Mouse (Mus musculus): ENCODE measurements at regions not wholly inside any gene's neighbourhood (a gene's known extent, or its start where the extent isn't known, plus 50 kb on each side); places are given as distances from the start of the nearest gene placed in this dataset.
"Not testable (repeated sequence)": the region's sequence is repeated elsewhere in the genome, so short reads cannot be mapped to it uniquely, and the experiment has no call there.

- 72% methylated on average over 20 of the region's 20 CpGs for WGBS
- no peak overlapping the region for H3K27ac ChIP-seq (ENCODE audit: low read depth, low read length)
- no peaks in the 10 kb centered on the region for H3K27me3 ChIP-seq (ENCODE audit: insufficient read depth, low read length)
- no peaks in the 10 kb centered on the region for H3K4me1 ChIP-seq (ENCODE audit: insufficient read depth)
- H3K4me2 ChIP-seq (ENCODE audit: low read depth): no peak overlapping the region
- H3K9me3 ChIP-seq (ENCODE audit: low read length): no peaks in the 10 kb centered on the region
- TF ChIP-seq CTCF (IDR thresholded peaks at IDR 0.05; ENCODE audit: low read depth): no peak
- DNase-seq: no peak
- H3K9ac ChIP-seq: no peak overlapping the region
- ATAC-seq: no peak
- no peaks in the 10 kb centered on the region for H3K36me3 ChIP-seq (ENCODE audit: insufficient read depth)
- H3K4me3 ChIP-seq (ENCODE audit: low read depth, low read length): no peak overlapping the region
Observed at GRCm38 (mm10) chr6:144902267-144902995, 120.7 kb upstream of the Sox5 start.

DNA sequence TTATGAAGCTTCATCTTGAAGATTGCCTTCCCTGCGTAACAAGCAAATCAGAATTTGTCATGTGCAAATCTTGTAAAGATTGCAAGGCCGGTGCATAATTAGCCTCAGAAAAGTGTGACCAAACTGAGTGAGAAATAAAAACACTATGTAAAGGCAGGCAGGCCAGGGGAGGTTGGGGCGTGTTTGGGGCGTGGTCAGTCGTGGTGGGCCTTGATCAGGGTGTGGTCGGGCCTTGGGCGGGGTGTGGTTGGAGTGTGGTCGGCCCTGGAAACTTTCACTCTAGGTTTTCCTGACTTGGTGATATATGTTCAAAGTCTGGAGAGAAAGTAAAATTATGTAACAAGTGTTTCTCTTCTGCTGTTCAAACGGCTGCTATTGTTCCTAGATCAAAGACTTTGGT, 120.0 kb upstream of the Sox5 start:
- Histone ChIP-seq H3K4me3 (ENCODE audit: low read depth, low read length) (no peak overlapping the region), H3K27me3 (ENCODE audit: insufficient read depth, low read length) (no peaks in the 10 kb centered on the region), H3K27ac (ENCODE audit: low read depth, low read length) (no peak overlapping the region), H3K4me1 (ENCODE audit: insufficient read depth) (no peaks in the 10 kb centered on the region), H3K4me2 (ENCODE audit: low read depth) (no peak overlapping the region), H3K36me3 (ENCODE audit: insufficient read depth) (no peaks in the 10 kb centered on the region), H3K9ac (no peak overlapping the region), H3K9me3 (ENCODE audit: low read length) (no peaks in the 10 kb centered on the region)
- no peak for TF ChIP-seq CTCF (IDR thresholded peaks at IDR 0.05; ENCODE audit: low read depth)
- WGBS: 70% methylated on average over 9 of the region's 9 CpGs
- no peak for ATAC-seq
- no peak for DNase-seq

- H3K9me3 ChIP-seq (ENCODE audit: low read length); H3K9ac ChIP-seq; H3K4me3 ChIP-seq (ENCODE audit: low read depth, low read length); H3K4me2 ChIP-seq (ENCODE audit: low read depth); H3K36me3 ChIP-seq (ENCODE audit: insufficient read depth); H3K27me3 ChIP-seq (ENCODE audit: insufficient read depth, low read length); H3K27ac ChIP-seq (ENCODE audit: low read depth, low read length); DNase-seq; ATAC-seq; H3K4me1 ChIP-seq (ENCODE audit: insufficient read depth): not testable (repeated sequence)
- WGBS: 92% methylated on average over 7 of the region's 7 CpGs
Observed at GRCm38 (mm10) chr6:144900858-144901257, 119.1 kb upstream of the Sox5 start.

GRCm38 (mm10) chr6:144897526-144897925, 115.7 kb upstream of the Sox5 start:
- H3K4me3 ChIP-seq (ENCODE audit: low read depth, low read length): no peak overlapping the region
- no peak for TF ChIP-seq CTCF (IDR thresholded peaks at IDR 0.05; ENCODE audit: low read depth)
- no peak for ATAC-seq
- 85% methylated on average over 3 of the region's 3 CpGs for WGBS
- no peaks in the 10 kb centered on the region for H3K27me3 ChIP-seq (ENCODE audit: insufficient read depth, low read length)
- no peak overlapping the region for H3K4me2 ChIP-seq (ENCODE audit: low read depth)
- no peaks in the 10 kb centered on the region for H3K36me3 ChIP-seq (ENCODE audit: insufficient read depth)
- no peaks in the 10 kb centered on the region for H3K4me1 ChIP-seq (ENCODE audit: insufficient read depth)
- no peak overlapping the region for H3K27ac ChIP-seq (ENCODE audit: low read depth, low read length)
- H3K9ac ChIP-seq: no peak overlapping the region
- DNase-seq: no peak
- no peaks in the 10 kb centered on the region for H3K9me3 ChIP-seq (ENCODE audit: low read length)

GRCm38 (mm10) chr6:144890914-144891313, 109.1 kb upstream of the Sox5 start:
- Histone ChIP-seq H3K27me3 (ENCODE audit: insufficient read depth, low read length) (no peaks in the 10 kb centered on the region), H3K4me3 (ENCODE audit: low read depth, low read length) (no peak overlapping the region), H3K9ac (no peak overlapping the region), H3K9me3 (ENCODE audit: low read length) (no peaks in the 10 kb centered on the region), H3K36me3 (ENCODE audit: insufficient read depth) (no peaks in the 10 kb centered on the region), H3K4me1 (ENCODE audit: insufficient read depth) (no peaks in the 10 kb centered on the region), H3K27ac (ENCODE audit: low read depth, low read length) (no peak overlapping the region), H3K4me2 (ENCODE audit: low read depth) (no peak overlapping the region)
- WGBS: 62% methylated on average over 2 of the region's 2 CpGs
- ATAC-seq (no peak), DNase-seq (no peak)
- TF ChIP-seq CTCF (IDR thresholded peaks at IDR 0.05; ENCODE audit: low read depth): no peak

- DNase-seq (no peak), ATAC-seq (no peak)
- Histone ChIP-seq H3K27ac (ENCODE audit: low read depth, low read length) (no peak overlapping the region), H3K4me1 (ENCODE audit: insufficient read depth) (no peaks in the 10 kb centered on the region), H3K36me3 (ENCODE audit: insufficient read depth) (no peaks in the 10 kb centered on the region), H3K9ac (no peak overlapping the region), H3K27me3 (ENCODE audit: insufficient read depth, low read length) (no peaks in the 10 kb centered on the region), H3K4me2 (ENCODE audit: low read depth) (no peak overlapping the region), H3K9me3 (ENCODE audit: low read length) (no peaks in the 10 kb centered on the region), H3K4me3 (ENCODE audit: low read depth, low read length) (no peak overlapping the region)
- no peak for TF ChIP-seq CTCF (IDR thresholded peaks at IDR 0.05; ENCODE audit: low read depth)
- WGBS: 55% methylated on average over 8 of the region's 8 CpGs
Observed at GRCm38 (mm10) chr6:144890166-144890565, 108.4 kb upstream of the Sox5 start.

DNA sequence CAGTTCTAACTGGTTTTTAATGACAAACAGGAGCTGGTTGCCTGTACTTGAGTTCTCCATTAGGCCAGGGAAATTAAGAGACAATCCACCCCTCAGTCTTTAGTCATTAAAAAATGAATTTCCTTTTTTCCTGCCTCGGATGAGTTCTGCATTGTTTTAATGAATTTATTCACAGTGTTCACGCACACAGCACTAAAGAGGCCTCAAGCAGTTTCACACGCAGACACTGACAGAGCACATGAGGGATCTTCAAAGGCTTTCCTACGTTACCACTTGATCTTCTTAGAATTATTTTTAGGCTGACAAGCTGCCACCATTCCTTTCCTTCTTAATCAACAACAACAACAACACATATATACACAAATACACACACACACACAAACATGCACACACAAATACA, 101.3 kb upstream of the Sox5 start:
- WGBS: 39% methylated on average over 4 of the region's 4 CpGs
- Histone ChIP-seq H3K9me3 (ENCODE audit: low read length) (no peaks in the 10 kb centered on the region), H3K4me1 (ENCODE audit: insufficient read depth) (no peaks in the 10 kb centered on the region), H3K27ac (ENCODE audit: low read depth, low read length) (no peak overlapping the region), H3K36me3 (ENCODE audit: insufficient read depth) (no peaks in the 10 kb centered on the region), H3K4me3 (ENCODE audit: low read depth, low read length) (no peak overlapping the region), H3K27me3 (ENCODE audit: insufficient read depth, low read length) (0 out of 2 replicates have a peak, but pooled peaks cover 3% of the 10 kb centered on the region), H3K9ac (no peak overlapping the region), H3K4me2 (ENCODE audit: low read depth) (no peak overlapping the region)
- DNase-seq (no peak), ATAC-seq (no peak)
- TF ChIP-seq CTCF (IDR thresholded peaks at IDR 0.05; ENCODE audit: low read depth): no peak
